Mouse (Mus musculus) lung, postnatal 25 days (tissue): ENCODE measurements around the gene Inpp4b.
A peak's percentile ranks its signal among the peaks of the same experiment; 100 is the strongest.

Source experiments
- DNase-seq: peaks from one replicate; pipeline ENCODE4 v3.0.0; 2022; ENCODE audit warnings: low spot score

The Inpp4b gene

DNA sequence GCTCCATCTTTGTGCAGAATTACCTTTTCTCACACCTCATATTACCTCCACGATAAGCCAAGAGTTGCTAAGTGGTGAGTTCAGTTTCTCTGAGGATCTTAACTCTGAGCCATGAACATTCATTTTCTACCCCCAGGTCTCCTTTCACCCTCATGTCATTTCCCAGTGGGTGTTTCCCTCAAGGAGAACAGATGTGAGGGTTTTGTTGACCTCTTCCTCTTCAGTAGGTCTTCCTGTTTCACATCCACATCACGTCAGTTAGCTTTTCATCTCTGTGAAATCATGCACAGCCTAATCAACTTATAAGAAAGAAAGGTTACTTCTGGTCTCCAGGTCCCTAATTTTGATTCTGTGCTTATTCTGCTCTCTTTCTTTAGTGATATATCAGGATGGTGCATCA, 124.4 kb downstream of the Inpp4b start:
- DNase-seq = no peak

GRCm38 (mm10) chr8:81478674-81479073, 136.3 kb downstream of the Inpp4b start:
- peak; percentile 21 for DNase-seq

DNA sequence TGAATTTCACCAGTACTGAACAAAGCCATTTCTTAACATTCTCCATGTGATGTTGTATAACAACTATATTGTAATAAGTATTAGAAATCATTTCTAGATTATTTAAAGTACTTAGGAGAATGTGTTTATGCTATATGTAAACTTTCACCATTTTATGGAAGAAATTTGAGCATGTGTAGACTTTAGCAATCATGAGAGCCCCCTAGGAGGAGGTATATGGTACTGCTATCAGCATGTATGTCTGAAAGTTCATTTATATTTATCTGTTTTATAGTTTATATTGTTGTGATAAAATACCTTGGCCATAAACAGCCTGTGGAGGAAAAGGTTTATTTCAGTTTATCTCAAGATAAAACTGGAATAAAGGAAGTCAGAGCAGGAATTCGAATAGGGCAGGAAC, 141.5 kb downstream of the Inpp4b start:
- DNase-seq = no peak

- no peak for DNase-seq
These were observed 143.3 kb downstream of the Inpp4b start for GRCm38 (mm10) chr8:81485626-81486025.

GRCm38 (mm10) chr8:81489894-81490661, 147.7 kb downstream of the Inpp4b start:
- no peak for DNase-seq

- no peak for DNase-seq
These were observed 148.8 kb downstream of the Inpp4b start for GRCm38 (mm10) chr8:81491097-81491705.

DNA sequence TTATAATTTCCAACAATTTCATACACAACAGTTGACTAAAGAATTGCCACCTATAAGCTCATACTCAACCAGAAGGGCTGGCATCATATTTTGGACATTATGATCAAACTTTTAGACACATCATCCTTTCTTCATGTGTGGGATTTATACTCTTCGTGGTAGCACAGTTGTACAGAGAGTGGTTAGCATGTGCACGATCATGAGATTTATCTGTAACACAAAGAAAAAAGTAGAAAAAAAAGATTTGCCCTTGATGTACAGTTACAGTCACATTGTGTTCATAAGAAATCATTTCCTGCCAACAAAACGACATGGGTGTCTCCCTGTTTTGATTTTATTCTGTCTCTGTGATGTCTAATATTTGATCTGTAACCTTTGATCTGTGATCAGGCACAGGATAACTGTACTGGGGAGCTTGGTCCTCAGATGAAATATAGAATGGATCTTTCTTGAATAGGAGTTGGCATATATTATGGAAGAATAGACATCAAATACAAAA, 149.4 kb downstream of the Inpp4b start:
- DNase-seq = no peak

GRCm38 (mm10) chr8:81494823-81495222, 152.5 kb downstream of the Inpp4b start:
- no peak for DNase-seq

- peak; percentile 3 for DNase-seq
These were observed 155.3 kb downstream of the Inpp4b start for GRCm38 (mm10) chr8:81497646-81498045.

DNA sequence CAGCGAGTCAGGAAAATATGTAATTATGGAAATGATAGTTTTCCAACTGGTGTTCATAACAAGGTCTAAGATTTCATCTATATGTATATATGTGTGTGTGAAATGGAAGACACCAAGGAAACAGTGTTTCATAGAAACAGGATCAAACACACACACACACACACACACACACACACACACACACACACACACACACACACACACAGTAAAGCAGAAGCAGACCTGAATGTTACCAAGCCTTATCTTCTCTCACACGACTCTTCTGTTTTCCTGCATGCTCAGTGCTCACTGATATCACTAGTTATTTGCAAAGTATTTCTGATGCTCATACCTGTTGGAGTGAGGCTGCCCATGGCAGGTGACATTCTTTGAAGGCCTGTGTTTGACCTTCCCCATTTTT, 159.9 kb downstream of the Inpp4b start:
- DNase-seq = no peak

DNA sequence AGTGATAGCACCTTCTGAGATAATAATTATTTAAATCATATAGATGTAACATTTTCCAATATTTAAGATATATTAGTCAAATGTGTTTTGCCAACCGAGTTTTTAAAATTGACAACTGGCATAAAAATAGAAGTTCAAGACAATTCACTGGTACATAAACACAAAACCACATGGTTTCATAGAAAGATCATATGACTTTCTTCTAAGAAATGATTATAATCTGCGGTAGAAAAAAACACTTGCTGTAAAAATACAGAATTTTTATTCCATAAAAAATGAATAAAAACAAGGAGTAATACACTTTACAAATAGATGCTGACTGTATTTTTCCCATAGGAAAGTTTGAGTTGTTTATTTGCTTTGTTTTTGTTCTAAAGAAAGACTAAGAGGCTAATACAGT, 160.6 kb downstream of the Inpp4b start:
- no peak for DNase-seq

GRCm38 (mm10) chr8:81512826-81513225, 170.5 kb downstream of the Inpp4b start:
- DNase-seq = no peak

DNA sequence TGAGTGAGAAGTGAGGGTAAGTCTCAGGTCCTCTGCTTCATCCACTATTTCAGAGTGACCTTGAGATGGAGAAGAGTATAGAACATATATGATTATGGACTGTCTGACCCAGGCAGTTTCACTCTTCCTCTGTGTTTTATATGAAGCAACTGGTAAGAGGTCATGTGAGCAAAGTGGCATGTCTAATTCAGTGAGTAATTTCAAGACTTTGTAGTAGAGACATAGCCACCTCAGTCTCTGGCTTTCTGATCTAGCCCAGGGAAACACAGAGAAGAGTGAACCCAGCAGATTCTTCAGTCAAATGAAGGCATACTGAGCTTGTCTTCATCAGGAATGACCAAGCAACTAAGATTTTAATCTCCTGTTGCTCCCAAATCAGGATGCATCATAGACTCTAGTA, 172.1 kb downstream of the Inpp4b start:
- DNase-seq = no peak

DNA sequence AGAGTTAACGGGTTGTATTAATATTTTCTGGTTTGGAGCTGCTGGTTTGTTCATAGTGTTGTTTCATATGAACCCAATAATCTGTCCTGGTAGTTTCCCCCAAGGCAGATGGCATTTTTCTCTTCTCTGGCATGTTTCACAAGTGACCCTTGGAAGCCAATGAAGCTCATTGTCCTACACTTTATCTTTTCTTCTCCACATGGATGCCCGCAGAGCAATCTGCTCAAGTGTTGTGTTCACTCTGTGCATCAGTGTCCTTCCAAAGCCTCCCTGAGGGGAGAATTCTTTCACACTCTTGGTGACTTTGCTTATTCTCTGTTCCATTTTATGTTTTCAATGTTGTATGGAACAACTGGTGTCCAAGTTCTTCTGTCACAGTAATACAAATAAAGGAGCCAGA, 179.7 kb downstream of the Inpp4b start:
- no peak for DNase-seq

GRCm38 (mm10) chr8:81524561-81524960, 182.2 kb downstream of the Inpp4b start:
- no peak for DNase-seq

- DNase-seq = no peak
These were observed 185.3 kb downstream of the Inpp4b start for GRCm38 (mm10) chr8:81527661-81528060.

DNA sequence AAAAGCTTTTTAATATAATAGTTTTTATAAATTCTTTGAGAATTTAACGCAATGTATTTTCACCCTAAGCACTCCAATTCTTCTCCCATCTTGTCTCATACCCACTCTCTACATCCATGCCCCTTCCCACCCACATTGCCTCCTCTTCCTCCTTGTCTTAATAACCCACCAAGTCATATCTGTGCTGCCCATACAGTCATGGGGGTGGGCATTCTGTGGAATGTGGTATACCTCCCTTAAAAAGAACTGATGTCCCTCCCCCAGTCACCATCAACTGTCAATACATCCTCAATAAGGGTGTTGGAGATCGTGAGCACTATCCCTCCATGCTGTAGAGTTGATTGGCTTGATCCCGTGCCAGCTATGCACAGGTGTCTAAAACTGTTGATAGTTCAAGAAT, 196.0 kb downstream of the Inpp4b start:
- no peak for DNase-seq

- DNase-seq = no peak
These were observed 216.2 kb downstream of the Inpp4b start for GRCm38 (mm10) chr8:81558550-81558949.

GRCm38 (mm10) chr8:81562405-81562804, 220.0 kb downstream of the Inpp4b start:
- no peak for DNase-seq

DNA sequence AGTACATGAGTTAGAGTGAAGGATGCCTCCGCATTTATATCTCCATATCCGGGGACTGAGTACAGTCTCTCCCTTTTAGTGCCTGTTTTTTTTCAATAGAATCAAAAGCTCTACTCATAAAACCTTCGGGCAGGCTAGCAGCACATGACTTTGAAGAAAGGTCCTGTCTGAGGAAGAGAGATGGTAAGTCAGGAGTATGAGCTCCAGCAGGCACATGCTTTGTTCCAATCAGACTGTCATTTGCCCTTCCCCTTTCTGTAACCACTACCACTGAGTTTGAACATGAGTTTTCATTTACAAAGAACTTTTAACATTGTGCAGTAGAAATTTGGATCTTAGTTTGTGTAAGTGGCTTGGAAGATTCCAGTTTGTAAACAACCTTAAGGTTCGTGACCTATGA, 223.1 kb downstream of the Inpp4b start:
- no peak for DNase-seq

DNA sequence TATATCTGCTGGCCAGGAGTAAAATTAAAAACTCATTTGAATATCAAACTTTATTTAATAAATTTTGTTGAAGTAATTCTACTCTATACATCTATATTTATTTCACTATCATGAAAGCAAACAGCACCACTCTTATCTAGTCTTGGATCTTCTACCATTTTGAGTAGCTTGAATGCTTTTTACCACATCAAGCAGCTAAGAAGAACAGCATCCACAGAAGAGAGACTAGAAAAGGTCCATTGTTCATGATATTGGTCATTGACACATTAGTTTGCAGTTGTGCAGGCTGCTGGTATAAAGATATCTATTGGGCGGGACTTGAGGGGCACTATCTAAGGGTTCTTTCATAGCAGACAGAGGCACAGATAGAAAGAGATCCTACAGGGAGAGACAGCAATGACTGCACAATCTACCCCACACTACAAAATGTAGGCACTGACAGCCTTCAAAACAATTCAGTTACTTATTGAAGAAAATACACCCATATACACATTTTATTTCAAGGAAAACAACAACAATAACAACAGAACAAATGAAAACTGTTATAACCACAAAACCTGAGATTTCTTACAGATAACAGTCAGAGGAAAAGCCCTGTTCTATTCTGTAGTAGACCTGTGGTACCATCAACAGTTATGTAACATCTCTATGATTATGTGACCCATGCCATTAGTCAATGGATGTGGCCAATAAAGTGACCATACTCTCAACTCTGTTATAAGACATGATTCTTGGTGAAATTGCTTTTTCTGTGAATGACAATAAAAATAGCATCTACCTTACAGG, 230.2 kb downstream of the Inpp4b start:
- DNase-seq = no peak

GRCm38 (mm10) chr8:81575268-81575917, 233.0 kb downstream of the Inpp4b start:
- no peak for DNase-seq
